Mouse (Mus musculus) cerebellum, postnatal 14 days (tissue): ENCODE measurements at regions not wholly inside any gene's neighbourhood (a gene's known extent, or its start where the extent isn't known, plus 50 kb on each side); places are given as distances from the start of the nearest gene placed in this dataset.

Source experiments
- DNase-seq, 2 experiments: peaks; one replicate each; pipeline ENCODE4 v3.0.0; 2021; ENCODE audit warnings: mixed read lengths in 2 of 2

DNA sequence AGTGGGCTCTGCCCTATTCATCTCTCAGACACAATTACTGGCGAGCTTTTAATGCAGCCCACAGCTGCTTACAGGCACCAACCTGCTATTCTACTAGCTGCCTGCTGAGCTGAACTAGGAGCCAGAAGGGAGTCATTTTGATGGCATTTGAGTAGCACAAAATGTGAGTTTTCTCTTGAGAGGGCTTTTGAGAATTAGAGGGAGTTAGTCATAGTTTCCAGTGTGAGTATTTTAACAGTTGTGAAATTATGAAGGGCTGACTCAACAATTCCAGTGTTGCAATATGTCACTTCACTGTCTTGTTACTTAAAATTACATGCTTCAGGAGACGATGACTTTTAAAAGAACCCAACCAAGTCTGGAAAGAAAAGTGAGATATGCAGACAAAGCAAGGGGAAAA, 54.4 kb upstream of the Ly86 start:
- no peak for DNase-seq

- no peak for DNase-seq
Measured at GRCm38 (mm10) chr13:37288993-37289392, 56.0 kb upstream of the Ly86 start.

GRCm38 (mm10) chr13:37282515-37282914, 62.5 kb upstream of the Ly86 start:
- DNase-seq = no peak

GRCm38 (mm10) chr13:37279078-37279789, 65.8 kb upstream of the Ly86 start:
- no peak for DNase-seq

DNA sequence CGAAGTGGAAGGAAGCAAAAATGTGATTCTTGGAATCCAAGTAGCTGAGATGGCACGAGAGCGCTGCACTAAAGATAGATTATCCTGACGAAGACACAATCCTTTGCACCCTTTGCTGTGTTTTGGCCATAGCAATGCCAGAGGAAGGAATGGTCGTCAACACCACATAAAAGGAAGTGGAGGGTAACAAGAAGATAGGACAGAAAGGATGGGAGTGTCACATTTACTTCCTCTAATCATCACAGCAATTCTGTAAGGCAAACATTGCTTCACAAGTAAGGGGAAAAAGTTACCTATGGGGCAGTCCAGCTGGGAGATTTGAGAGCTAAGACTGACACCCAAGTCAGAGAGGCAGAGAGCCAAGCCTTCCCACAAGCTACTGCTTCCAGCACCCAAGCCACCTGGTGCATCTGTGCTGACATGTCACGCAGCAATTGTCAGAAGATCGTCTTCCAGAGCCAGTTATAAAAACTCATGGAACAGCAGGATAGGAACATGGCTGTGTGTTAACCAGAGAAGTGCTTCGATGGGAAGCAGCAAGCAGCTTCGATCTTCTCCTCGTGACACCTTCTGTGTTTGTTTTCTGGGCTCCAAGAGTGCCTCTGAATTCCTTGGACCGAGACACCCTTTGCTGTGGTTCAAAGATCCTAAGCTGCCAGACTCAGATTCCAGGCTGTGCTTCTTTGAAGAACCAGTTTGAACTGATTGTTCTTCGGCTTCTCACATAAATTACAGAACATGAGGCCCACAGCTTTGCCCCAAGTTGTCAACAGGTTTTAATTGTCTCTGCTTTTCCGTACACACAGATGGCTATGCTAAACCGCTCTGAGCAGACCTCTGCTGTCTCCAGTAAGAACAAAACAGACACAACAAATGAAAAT, 95.2 kb upstream of the Ly86 start:
- DNase-seq = no peak

DNA sequence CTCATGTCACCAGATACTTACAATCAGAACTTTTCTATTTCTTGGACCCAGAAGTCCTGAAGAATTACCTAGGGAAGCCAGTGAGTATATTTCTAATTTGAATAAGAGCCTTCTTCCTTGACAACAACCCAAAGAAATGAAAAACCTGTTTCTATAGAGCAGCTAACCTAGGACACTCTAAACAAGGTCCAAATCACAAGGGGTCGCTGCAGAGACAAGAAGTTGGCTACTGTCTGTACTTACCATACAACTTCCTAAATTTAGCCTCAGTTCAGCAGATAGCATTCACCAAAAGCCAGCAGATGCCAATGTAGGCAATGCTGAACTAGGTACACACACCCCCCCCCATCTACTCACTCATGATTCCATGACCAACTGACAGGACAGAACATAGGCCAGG, 96.3 kb upstream of the Ly86 start:
- no peak for DNase-seq

DNA sequence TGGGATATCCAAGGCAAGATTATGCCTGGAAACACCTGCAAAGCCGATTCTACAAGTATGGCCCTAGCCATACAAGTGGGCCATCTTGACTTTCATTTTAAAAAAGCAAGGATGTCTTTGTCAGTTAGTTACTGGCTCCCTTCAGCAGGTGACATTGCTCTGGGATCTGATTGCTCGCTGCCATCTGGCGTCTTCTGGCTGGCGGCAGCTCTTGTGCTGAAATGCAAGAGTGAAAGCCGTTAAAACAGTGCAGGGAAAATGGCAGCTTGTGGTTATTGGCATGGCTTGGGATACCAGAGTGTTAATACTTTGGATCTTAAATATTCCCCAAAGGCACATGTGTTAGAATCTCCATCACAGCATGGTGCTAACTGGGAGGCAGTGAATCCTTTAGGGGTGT, 105.0 kb upstream of the Ly86 start:
- DNase-seq = peak; percentile 40 to 61

DNA sequence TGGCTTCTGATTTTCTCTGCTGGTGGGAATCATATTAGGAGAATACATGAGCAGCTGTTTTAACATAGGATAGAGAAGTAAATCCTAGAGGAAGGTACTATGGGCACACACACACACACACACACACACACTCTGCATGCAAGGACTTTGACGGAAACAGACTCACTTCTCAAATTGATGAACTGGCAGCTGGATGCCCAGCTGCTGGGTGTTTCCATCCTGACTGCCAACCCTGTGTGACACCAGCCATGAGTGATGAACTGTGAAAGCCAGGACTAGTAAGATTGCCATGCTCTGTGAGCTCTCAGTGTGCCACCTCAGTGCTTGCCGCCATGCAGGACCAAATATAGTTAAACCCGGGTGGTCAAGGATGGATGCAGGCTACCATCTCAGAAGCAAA, 107.7 kb upstream of the Ly86 start:
- no peak for DNase-seq

DNA sequence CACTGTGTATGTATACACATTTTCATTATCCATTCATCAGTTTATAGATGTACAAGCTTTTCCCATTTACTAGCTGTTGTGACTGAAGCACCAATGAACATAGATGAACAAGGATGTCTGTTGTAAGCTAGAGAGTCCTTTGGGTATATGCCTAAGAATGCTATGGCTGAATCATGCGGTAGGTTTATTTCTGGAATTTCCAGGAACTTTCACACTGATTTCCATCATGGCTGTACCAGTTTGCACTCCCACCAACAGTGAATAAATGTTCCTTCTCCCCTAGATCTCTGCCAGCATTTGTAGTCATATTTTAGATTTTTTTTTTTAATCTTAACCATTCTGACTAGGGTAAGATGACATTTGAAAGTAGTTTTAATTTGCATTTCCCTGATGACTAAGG, 119.2 kb upstream of the Ly86 start:
- no peak for DNase-seq

DNA sequence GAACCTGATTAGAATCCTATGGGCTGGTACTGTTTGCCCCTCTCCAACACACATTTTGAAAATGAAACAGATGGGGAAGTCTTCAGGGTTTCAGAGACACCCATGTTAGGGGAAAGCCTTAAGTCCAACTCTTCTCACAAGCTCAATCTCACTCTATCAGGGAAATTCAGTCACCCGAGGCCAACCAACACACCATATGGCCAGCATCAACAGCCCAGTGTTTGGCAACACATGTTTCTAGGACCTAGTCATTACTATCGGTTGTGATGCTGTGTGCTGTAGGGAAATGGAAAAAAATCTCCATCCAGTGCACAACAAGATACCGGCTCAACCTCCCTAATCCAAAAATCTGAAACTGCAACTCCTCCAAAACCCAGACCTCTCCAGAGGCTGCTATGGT, 124.6 kb upstream of the Ly86 start:
- peak; percentile 8 to 30 for DNase-seq

- DNase-seq = no peak
Measured at GRCm38 (mm10) chr13:37218596-37218995, 126.4 kb upstream of the Ly86 start.

DNA sequence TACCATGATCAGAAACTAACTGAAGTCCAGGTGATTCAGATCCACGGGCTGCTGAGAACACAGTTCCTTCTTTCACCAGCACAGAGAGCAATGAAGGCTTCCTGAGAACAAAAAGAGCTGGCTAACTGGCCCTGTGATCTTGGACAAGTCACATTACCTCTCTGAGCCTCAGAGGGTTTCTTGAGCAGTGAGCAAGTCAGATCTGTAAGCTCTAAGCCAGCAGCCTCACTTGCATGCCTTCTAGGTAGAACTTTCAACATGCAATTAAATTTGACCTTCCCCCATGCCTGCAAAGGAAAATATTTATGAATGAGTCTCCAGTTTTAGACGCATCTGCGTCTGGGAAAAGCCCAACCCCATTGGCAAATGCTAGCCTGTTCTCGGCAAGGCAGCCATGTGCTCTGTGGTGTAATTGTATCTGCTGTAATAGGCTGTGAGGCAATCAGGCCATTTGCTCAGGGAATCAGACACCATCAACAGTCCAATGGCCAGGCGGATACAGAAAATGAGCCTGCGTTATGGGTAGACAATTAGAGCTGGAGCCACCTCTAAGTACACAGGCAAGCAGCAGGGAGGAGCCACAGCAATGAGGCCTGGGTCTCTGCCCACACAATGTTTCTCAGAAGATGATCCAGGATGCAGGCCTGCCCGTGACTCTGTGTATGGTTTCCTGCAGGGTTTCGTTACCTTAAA, 130.3 kb upstream of the Ly86 start:
- DNase-seq = peak; percentile 9

- no peak for DNase-seq
Measured at GRCm38 (mm10) chr13:37197136-37197535, 147.1 kb upstream of the F13a1 start.

DNA sequence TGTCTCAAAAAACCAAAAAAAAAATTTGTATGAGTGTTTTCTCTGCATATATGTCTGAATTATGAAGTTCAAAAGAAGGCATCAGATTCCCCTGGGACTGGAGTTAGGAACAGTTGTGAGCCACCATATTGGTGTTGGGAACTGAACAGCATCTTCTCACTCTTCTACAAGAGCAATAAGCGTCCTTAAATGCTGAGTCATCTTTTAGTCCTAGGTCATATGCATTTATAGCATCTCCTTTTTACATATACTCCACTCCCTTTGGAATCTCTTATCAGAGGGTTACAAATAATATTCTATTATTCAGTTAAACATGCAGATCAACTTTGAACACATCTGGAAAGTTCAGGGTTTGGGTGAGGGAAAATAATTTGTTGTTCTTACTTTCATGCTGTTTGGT, 145.8 kb upstream of the F13a1 start:
- no peak for DNase-seq

- DNase-seq = peak; percentile 4 to 20
Measured at GRCm38 (mm10) chr13:37181169-37181787, 131.2 kb upstream of the F13a1 start.

- DNase-seq = no peak
Measured at GRCm38 (mm10) chr13:37176526-37176925, 126.5 kb upstream of the F13a1 start.

DNA sequence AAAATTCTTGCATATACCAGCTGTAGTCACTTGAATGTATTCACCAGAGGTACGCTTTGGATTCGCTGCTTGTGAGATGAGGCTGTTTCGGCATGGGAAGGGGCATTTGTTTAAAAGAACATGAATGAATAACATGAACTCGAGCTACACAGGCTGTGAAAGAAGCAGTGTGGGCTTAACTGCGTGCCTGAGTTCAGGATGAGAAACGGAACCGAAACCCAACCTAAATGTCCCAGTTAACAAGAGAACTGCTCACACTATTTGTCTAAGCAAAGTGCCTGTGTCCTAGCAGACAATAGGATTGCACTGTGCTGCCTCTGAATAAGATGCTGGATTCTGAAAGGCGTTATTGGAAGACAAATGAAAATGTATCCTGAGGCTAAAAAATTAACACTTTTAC, 126.0 kb upstream of the F13a1 start:
- DNase-seq = no peak

- DNase-seq = no peak
Measured at GRCm38 (mm10) chr13:37158831-37159522, 108.9 kb upstream of the F13a1 start.

GRCm38 (mm10) chr13:37157808-37158207, 107.8 kb upstream of the F13a1 start:
- DNase-seq = no peak

- DNase-seq = peak; percentile 26 to 42
Measured at GRCm38 (mm10) chr13:37151835-37152516, 101.9 kb upstream of the F13a1 start.

- DNase-seq = no peak
Measured at GRCm38 (mm10) chr13:37149961-37150360, 99.9 kb upstream of the F13a1 start.
